Mouse (Mus musculus) T-cell, adult 2 months (primary cell): ENCODE results near the gene Hmgb2.
"Not testable (repeated sequence)": the region's sequence is repeated elsewhere in the genome, so short reads cannot be mapped to it uniquely, and the experiment has no call there.

Experiments used
- DNase-seq: peaks from one replicate; pipeline ENCODE4 v3.0.0; 2022; ENCODE audit warnings: low spot score

Gene Hmgb2

GRCm38 (mm10) chr8:57511316-57512118, at the start of gene Hmgb2:
Hmgb2 (plus strand) TSS chr8:57511907.
- peak; percentile 99 for DNase-seq

DNA sequence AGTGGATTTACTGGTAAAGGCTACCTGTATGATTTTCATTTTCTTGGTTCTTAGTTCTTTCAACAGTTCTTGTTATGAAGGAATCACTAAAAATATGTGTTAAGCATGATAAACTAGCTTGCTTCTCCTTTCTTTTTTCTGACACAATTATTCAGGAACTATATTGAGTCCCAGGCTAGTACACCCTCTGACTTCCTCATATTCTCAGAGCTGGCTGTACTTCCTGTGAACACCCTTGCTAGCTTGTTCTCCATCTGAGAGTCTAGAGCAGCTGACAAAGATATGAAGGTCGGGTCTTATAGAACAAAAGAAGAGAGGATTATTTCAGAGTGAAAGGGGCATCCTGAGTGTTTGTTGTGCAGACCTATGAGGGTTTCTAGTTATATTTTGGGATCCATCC, 48.9 kb upstream of the Hmgb2 start:
- no peak for DNase-seq

DNA sequence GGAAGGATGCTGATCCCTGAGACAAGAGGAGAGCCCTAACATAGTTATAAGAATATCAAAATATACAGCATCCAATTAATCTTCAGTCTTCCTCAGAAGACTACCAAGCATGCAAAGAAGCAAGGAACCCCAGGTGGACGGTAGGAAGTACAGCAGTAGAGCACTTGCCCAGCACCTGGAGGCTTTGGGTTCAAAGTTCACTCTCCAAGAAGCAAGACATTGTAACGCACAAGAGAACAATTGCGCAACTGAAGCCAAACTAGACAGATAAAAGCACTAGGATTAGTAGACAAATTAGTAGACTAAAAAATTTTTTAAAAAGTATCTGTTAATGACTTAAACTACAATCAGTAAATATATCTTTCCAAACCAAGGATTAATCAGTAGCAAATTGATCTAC, 48.0 kb upstream of the Hmgb2 start:
- DNase-seq, result no peak

GRCm38 (mm10) chr8:57468624-57469023, 43.1 kb upstream of the Hmgb2 start:
- DNase-seq, result no peak

- no peak for DNase-seq
Observed at GRCm38 (mm10) chr8:57470863-57471262, 40.8 kb upstream of the Hmgb2 start.

DNA sequence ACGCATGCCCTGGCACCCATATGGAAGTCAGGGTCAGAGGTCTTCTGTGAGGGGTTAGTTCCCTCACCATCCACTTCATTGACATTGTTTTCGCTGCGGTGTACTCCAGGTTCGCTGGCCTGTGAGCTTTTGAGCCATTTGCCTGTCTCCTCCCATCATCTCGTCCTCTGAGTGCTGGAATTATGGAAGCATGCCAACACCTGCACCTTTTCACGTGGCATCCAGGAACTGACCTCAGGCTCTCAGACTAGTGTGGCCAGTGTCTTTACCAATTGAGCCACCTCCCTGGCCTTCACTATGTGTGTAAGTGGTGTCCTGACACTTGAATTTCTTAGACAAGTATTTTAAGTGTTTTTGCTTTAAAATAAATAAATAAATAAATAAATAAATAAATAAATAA, 38.0 kb upstream of the Hmgb2 start:
- no peak for DNase-seq

DNA sequence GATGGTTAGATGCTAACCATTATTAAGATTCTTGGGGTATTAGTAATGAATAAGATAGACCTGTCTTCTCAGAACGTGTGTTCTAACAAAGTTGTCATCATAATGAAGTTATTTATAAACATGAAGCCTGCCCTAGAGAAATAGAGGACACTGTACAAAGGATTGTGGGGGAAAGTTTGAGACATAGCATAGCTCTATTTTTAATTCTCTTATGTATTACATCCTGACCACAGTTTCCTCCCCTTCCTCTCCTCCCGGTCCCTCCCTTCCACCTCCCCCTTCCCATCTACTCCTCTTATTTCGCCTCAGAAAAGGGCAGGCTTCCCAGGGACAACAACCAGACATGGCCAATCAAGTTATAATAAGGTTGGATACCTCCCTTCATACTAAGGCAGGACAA, 33.3 kb upstream of the Hmgb2 start:
- DNase-seq, result no peak

GRCm38 (mm10) chr8:57479700-57480099, 32.0 kb upstream of the Hmgb2 start:
- DNase-seq, result no peak

DNA sequence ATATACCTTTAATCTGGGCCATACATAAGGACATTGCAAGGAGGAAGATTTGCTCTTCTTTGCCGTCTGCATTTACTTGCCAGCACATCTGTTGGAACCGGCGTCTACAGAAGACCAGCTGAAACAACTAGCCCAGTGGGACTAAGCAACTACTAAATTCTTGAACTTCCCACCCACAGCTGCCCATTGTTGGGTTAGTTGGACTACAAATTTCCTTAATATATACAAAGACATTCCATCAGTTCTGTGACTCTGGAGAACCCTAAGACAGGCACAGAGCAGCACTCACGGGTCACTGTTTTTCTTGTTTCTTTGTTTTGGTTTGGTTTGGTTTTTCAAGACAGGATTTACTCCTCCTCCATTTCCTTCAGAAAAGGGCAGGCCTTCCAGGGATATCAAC, 31.1 kb upstream of the Hmgb2 start:
- no peak for DNase-seq

GRCm38 (mm10) chr8:57486491-57487440, 24.9 kb upstream of the Hmgb2 start:
- peak; percentile 40 for DNase-seq

- peak; percentile 99 for DNase-seq
Observed at GRCm38 (mm10) chr8:57487441-57488155, 24.1 kb upstream of the Hmgb2 start, which contains the start of gene Sap30. Sap30 (minus strand) TSS chr8:57487860.

DNA sequence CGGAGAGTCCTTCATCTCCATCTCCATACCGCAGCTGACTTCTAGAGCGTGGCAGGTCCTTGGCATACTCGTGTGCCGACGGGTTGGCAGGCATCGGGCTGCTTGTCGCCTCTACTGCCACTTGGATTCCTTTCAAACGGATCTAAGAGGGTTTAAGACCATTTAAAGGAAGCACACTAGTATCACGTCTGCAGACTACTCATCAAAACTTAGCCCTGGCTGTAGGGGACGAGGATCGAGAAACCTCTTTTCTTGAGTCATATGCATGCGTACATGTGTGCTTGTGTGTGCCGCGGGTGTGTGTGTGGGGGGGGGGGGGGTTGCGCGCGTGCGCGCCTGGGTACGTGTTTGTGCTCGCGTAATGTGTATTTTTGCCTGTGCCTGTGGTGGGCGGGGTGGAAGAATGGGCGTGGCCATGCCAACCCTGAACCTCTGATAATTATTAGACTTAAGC, 23.4 kb upstream of the Hmgb2 start:
- DNase-seq, result peak; percentile 66

GRCm38 (mm10) chr8:57489366-57489765, 22.3 kb upstream of the Hmgb2 start:
- DNase-seq, result no peak

GRCm38 (mm10) chr8:57489896-57490295, 21.8 kb upstream of the Hmgb2 start:
- no peak for DNase-seq

GRCm38 (mm10) chr8:57491873-57492272, 19.8 kb upstream of the Hmgb2 start:
- no peak for DNase-seq

DNA sequence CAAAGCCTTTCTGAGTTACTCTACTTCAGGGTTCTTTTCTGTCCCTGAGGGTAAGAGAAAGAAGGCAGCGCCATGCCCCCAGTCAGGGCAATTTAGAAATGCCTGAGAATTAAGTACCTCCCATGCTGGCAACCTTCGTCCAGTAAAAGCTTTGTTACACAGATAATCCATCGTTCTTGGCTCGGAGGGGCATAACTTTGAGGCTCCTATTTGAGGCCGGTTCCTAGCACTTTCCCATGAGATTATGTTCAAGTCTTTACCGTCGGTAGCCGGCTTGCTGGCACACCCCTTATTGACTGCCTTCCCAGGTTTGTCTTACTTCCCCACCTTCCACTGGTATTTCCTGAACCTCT, 13.2 kb upstream of the Hmgb2 start:
- DNase-seq, result no peak

DNA sequence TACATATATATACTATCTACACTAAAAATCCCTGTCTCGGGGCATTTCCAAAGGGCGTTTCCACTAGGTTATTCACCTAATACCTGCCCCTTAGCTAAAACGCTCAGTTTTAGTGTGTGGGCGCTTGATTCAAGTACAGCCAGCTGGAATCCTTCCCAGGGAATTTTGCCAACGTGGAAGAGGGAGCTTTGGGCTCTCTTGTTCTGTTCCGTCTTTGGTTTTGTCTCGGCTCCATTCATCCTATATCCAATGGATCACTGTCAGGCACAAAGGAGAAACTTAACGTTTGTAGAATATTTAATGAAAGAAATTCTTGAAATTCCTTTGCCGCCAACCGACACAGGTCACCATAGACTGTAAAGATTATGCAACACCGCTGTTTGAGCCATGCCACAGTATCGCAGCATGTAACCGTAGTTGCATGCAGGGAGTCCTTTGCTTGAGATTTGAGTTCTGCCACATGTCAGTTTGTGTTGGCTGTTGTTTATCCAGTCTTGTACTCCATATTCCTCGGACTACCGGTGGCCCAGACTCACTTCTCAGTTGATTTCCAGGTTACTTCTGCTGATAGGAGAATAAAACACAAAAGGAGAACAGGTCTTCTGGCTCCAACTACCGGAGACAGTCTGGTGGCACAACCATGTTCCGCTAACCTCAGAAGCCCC, 12.7 kb upstream of the Hmgb2 start:
- no peak for DNase-seq

DNA sequence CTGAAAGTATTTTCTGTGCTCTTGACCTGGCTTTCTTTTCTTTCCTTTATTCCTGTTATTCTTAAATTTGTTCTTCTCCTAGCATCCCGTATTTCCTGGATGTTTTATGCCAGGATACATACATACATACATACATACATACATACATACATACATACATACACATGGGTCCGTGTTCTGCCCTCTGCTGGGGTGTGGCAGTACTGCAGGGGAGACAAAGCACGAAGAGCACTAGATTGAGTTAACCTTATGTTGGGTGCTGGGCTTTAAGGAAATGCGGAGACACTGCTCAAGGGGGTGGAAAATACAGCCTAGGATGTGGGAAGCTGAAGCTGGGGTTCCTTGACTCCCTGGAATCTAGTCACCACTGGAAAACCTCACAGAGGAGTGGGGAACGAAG, 8.1 kb upstream of the Hmgb2 start:
- DNase-seq, result peak; percentile 72

DNA sequence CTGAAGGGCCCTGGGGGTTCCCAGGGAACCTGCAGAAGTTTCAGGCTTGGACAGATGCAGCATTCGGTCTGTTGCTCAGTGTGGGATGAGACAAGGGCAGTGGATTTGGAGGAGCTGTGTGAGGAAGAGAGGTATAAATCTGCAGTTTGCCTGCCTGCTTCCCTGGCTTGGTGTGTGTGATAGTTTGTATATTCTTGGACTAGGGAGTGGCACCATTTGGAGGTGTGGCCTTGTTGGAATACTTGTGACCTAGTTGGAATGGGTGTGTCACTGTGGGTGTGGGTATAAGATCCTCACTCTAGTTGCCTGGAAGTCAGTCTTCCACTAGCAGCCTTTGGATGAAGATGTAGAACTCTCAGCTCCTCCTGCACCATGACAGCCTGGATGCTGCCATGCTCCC, 6.2 kb upstream of the Hmgb2 start:
- DNase-seq, result not testable (repeated sequence)

DNA sequence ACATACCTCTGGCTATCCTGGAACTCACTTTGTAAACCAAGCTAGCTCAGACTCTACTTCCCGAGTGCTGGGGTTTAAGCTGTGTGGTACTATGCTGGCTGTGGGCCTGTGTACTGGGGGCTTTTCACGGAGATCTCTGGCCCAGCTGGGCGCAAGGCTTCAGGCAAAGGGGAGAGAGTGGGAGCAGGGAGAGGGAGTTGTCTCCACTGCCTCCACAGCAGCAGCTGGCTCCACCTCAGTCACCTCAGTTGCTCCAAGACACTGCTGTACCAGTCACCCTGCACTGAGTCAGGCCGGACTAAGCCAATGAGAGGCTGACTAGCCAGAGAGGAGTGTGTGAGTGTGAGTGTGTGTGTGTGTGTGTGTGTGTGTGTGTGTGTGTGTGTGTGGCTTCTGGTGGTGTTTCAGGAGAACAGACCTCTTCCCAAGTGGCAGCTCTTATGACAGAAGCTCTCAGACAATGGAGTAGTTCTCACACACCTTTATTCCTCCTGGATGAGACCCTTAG, 4.1 kb upstream of the Hmgb2 start:
- no peak for DNase-seq

- no peak for DNase-seq
Observed at GRCm38 (mm10) chr8:57508657-57509056, 3.0 kb upstream of the Hmgb2 start.
